Mouse (Mus musculus): ENCODE measurements around the gene Kif14. TPM values are rescaled to one million over a fixed set of nuclear protein-coding genes. Genes with fewer than 3 reads are reported as not detected.

Gene Kif14
- under 1 TPM in 1 of 4 experiments, not detected in 3; 0.05 TPM for total RNA-seq (2022)

DNA sequence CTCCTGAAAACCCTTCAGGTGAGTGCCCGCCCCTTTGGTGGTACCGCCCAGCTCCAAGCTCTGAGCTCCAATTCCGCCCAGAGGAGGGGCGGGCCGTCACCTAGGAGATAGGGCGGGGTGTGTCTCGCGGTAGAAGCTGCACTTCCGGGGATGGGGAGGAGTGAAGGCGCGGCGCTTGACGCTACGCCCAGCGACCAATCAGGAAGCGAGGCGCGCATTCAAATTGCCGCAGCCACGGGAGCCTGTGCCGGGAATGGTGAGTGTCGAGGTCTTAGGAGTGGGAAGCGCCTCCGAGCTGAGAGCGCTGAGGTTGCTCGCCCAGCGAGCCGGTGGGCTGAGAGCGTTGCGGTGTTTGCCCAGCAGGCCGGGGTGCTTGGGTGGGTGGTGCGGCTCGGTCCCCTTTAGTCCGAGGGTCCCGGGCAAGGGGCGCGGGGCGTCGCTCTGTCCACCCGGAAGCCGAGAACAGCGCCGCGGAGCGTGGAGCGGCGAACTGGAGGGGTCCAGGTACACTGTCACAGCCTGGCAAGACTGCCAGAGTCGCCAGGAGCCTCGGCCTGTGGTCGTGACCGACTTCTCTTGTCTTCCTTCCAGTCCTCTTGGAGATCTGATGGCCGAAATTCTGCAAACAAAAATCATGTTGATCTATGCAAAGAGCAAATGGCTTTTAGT is at the start of gene Kif14:
TSS of gene Kif14 (plus strand) at position 201 of the 669 bp plus-strand sequence.
- peak; percentile 86 to 88 for DNase-seq (ENCODE audit: low spot score in 2 of 2)

DNA sequence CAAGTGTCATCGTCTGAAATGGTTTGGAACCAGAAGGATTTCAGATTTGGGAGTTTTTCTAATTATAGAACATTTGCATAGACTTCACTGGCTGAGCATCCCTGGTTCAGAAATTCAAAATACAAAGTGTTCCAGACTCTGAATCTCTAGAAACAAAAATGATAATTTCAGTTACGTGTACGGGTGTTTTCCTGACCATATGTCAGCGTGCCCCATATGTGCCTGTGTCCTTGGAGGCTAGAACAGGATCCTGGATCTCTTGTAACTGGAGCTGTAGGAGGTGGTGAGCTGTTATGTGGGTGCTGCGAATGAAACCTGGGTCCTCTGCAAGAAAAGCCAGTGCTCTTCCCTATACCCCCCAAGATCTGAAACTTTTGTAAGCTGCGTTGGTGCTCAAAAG is 47.8 kb upstream of the Kif14 start:
- DNase-seq (ENCODE audit: low spot score in 2 of 2): no peak

DNA sequence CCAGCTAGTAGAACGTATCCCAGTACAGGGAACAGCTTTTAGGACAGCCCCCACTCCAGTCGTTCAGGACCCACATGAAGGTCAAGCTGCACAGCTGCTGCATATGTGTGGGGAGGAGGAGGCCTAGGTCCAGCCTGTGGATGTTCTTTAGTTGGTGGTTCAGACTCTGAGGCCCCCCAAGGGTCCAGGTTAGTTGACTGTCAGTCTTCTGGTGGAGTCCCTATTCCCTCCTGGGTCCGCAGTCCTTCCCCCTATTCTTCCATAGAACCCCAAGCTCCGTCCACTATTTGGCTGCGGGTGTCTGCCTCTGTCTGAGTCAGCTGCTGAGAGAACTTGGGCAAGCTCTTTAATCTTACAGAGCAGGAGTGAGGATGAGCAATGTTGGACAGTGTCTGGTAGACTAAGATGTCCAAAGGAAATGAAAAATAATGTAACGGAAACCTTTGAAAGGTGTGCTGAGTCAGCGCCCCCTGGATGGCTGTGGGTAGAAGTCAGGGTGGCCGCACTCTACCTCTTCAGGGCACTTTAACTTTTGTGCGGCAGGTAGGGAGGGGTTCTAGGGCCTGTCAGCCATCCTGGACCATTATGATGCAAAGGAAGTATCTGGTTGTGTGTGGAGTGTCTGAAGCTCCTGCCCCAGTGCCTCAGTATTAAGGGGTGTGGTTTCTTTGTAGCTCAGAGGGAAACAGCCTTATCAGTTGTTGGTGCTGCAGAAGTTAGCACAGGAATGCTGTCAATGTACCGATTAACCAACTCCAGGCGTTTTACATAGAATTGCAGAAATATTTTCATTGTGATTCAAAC is 38.8 kb upstream of the Kif14 start:
- no peak for DNase-seq (ENCODE audit: low spot score in 2 of 2)

DNA sequence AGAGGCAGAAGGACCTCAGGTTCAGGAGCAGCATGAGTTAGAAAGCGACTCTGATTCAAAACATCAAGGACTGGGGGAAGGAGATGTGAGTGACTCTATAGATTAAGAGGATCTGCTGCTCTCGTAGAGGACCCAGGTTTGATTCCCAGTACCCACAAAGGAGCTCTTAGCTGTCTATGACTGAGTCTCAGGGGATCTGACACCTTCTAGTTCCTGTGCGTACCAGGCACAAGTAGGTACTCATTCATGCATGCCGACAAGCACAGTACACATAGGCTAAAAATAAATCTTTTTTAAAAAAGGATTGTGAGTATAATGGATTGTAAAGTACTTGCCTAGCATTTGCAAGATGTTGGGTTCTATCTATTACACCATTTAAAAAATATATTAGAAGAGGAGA is 37.2 kb upstream of the Kif14 start:
- DNase-seq (ENCODE audit: low spot score in 2 of 2): no peak

DNA sequence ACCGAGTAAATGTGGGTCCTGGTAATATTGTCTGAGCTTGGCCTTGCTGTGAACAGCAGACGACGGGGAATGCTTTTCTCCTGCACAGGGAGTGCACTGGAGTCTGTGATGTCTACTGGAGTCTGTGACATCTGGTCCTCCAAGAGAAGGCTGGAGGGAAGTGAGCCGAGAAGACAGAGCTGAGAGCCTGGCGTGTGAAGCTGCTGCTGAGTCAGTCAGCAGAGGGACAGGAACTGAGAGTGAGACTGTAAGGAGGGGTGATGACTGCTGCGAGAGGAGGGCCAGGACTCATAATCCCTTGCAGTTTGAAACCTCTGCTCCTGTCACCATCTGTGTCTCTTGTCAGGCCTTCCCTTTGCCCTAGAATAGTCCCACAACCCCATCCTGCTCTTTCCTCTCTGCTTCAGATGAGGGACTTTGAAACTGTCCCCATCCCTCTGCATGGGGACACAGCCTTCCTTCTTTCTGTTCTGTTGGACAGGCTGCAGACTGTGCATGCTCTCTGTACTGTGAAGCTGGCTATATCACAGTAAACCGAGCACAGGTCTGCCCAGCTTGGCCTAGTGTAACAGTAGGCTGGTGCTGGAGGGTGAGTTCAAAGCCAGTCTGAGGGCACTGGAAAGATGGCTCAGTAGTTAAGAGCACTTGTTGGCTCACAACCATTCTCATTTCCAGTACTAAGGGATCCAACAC is 35.9 kb upstream of the Kif14 start:
- no peak for DNase-seq (ENCODE audit: low spot score in 2 of 2)

DNA sequence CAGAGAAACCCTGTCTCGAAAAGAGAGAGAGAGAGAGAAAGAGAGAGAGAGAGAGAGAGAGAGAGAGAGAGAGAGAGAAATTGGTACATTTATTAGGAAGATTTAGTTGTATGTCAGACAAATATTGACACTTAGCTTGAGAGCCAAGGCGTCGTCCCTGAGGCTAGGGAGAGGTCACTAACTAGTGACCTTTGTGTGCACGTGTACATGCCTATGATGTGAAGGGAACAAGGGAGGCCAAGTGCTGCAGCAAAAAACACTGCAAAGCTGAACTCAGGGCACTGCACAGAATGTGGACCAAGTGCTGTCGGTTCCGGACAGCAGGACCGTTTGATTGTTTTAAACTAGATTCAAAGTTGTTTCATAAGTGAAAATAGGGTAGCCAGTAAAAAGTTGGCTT is 25.4 kb upstream of the Kif14 start:
- no peak for DNase-seq (ENCODE audit: low spot score in 2 of 2)

DNA sequence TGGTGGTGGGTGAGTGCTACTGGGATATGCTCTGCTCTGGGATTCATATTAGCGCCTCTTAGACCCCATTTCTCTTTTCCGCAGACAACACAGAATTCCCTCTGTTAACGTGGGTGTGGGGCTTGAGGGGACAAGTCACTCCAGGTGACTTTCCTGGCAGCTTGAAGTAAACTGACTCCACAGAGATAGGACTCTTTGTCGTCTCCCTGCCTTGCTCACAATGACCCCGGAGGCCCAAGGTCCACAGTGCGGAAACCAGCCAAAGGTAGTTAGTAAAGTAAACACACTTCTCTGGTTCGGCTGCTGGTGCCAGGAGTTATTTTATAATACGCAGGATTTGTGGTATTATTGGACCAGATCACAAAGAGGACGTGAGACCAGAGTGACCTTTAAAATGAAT is 23.3 kb upstream of the Kif14 start:
- no peak for DNase-seq (ENCODE audit: low spot score in 2 of 2)

DNA sequence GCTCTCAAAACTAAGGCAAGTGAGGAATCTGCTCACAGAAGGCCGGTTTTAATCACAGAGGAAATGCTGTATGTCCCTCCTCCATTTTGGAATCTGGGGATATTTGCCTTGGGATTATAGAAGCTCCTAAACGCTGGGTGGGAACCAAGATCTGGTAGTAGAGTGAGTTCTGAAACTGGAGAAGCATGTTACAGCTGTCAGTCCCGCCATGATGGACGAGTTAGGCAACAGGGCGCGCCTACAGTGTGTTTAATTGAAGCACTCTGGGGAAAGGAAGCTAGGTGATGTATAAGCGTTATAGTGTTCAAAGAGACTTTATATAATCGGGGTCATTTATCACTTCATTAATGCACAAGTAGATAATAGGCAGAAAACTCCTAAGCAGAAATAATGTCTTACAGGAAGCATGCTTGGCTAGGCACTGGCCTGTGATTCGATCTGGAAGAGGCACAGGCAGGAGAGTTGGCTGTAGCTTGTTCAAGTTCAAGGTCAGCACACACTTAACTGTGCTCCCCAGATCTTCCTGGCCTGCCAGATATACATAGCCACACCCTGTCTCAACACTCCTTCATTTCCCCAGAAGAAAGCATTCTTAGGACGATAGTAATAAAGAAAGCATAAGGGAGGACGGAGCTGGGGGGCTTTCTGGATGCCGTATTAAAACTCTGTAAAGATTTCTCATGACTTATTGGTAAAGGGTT is 21.4 kb upstream of the Kif14 start:
- no peak for DNase-seq (ENCODE audit: low spot score in 2 of 2)

DNA sequence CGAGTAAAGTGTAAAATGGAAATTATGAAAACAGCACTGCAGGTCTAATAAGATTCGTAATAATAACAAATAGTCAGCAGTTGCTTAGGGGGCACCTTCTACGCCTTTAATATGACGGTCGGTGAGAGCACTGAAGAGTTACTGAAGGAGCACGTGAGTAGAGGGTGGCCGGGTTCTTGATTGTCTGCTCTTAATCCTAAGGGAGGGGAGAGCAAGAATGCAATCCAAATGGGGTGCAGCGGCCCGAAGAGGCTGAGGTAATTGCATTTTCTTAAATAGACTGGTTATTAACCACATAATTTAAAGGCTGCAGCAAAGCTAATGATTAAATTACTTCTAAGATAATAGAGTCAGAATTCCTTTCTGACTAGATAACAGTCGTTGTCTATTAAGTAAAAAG is 19.2 kb upstream of the Kif14 start:
- DNase-seq (ENCODE audit: low spot score in 2 of 2): no peak

DNA sequence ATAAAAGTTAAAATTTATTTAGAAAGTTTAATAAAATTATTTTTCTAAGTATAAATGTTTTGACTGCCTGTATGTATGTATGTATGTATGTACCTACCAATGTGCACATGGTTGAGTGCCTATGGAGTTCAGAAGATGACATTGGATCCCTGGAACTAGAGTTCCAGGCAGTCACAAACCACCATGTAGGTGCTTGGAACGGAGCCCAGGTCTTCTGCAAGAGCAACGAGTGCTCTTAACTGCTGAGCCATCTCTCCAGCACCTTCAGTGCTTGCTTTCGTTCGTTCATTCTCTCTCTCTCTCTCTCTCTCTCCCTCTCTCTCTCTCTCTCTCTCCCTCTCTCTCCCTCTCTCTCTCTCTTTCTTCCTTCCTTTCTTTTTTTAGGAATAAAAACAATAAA is 18.8 kb upstream of the Kif14 start:
- DNase-seq (ENCODE audit: low spot score in 2 of 2): no peak

DNA sequence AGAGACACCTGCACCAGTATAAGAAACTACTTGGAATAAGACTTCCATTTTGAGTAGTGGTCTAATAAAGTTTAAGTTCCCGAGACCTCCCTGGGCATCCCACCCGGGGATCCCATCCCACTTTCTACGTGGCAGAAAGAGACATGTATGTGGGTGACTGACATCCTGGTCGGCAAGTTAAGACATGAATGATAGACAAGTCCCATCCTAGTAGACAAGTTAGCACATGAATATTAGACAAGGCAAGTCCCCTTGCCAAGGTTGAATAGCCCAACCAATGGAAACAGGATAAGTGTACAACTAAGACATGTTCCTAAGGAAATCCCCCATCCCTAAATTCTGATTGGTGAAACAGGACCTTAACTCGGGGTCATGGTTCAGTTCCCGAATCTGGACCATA is 16.6 kb upstream of the Kif14 start:
- no peak for DNase-seq (ENCODE audit: low spot score in 2 of 2)

DNA sequence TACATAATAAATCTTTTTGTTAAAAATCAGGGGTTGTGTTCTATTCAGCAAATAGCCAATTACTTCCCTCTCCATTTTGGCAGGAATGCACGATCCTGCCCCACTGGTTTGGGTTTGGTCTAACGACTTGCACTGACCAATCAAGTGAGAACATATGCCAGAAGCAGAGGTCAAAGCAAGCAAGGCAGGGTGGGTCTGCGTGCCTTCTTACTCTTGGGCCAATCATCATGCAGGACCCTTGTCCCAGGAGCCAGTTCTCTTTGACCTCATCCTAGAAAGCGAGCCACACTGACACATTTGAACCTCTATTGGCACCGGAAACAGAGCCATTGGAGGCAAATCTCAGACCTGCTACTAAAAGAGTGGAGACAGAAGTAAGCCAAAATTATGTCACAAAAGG is 15.9 kb upstream of the Kif14 start:
- no peak for DNase-seq (ENCODE audit: low spot score in 2 of 2)

DNA sequence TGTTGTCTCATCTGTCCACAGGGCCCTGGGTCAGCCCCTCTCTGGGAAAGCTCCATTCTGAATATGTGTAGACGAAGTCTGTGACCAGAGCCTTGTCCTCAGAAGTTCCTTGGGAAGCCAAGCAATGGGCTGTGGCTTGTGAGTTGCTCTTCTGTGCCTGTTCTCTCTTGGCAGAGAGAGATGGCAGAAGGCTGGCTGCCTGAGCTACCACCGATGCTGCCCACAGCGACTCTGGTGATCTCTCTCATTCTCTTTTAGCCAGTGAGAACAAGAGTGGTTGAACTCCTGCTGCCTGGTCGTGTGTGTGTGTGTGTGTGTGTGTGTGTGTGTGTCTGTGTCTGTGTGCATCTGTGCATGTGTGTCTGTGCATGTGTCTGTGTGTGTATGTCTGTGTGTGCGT is 13.7 kb upstream of the Kif14 start:
- no peak for DNase-seq (ENCODE audit: low spot score in 2 of 2)

DNA sequence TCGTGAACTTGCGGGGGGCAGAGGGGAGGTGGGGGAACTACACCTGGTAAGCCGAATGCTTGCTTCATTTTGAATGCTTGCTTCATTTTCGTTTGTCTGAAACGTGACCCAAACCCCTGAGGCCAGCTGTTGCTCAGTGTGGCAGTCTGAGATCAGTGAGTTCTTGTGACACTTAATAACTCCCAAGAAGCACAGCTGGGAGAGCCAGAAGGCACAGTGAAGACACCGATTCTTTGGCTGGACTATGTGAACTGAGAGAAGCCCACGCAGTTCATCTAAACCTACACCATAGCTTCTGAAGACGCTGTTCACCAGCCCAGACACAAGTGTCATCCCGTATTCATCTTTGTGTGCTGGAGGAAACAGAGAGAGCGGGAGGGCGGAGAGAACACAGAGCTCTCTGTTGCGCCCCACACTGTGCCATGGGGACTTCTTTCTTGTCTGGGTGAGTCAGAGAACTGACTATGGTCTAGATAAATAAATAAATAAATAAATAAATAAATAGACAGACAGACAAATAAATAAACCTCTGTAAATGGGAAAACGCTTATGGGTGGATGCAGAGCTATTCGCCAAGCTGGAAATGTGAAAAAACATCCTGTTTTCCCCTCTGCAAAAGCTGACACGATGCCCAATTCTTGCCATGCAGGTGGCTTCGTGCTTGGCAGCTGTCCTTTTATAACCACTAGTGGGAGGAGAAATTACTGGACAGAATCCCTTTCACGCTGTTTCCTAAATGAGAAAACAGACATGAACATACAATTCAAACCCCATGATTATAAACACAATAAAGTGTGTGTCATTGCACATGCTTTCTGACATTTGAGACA is 10.2 kb upstream of the Kif14 start:
- no peak for DNase-seq (ENCODE audit: low spot score in 2 of 2)

DNA sequence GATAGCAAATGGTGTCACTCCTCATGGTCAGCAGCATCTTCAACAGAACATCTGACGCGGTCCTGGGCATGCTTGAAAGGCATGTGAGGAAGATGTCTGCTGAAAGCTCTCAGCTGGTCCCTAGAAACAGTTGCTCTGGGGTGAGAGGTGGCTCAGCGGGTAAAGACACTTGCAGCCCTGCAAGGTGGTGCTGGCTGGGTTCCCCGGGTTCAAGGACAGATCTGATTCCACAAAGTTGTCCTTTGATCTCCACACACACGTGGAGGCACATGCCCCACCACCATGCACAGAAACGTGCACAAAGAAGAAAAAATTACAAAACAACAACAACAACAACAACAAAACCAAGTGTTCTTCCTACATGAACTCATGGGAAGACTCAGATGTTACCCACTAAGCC is 9.4 kb upstream of the Kif14 start:
- DNase-seq (ENCODE audit: low spot score in 2 of 2): no peak

DNA sequence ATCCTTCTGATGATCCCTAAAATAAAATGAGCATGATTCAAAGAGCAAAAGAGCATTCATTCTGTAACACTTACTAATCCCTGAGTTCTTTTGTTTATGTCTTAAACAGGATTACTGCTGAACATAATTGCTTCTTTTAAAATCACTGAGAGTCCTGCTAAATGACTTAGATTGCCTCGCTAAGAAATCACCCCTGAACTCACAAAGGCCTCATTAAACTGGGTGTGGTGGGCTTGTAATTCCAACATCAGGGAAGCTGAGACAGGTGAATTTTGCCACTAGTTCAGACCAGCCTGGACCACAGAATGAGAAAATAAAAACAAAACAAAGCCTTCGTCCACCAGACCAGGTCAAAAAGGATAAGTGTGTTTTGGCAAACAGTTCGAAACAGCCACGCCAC is 8.7 kb upstream of the Kif14 start:
- DNase-seq (ENCODE audit: low spot score in 2 of 2): no peak

DNA sequence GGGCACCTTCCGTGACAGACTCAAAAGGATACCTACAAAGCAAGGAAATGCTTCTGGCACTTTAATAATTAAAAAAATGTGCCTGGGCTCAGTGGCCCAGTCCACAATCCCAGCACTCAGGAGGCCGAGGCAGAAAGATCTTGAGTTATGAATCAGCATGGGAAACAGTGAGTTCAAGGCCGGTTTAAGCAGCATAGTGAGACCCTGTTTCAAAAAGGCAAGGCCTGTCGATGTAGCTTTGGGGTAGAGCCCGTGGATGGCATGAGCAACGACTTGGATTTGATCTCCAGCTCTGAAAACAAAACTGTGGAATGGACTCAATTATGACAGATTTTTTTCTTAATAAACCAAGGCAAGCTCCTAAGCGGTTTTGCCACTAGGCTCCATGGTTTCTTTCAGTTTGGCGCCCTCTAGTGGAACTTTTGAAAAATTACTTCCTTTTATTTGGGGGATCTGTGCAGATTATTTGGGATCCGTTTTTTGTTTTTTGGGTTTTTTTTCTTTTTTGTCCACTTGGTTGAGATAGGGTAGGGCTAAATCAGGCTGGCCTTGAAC is 7.4 kb upstream of the Kif14 start:
- DNase-seq (ENCODE audit: low spot score in 2 of 2): no peak

DNA sequence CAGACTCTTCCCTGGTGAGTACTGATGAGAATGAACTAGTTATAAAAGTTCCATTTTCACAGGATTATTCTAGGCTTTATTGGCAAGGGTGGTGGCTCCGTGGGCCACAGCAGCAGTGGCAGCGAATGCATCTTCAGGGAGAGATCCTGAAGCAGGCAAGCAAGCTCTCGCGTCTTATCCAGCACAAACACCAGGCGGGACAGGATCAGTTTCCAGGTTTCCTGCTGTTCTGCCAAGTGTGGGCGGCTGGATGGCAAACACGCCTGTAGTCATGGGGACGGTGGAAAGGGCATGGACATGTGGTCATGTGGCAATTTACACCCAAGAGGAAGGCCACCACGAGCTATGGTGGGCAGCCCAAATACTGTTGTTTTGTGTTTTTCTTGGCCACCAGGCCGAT is 3.7 kb upstream of the Kif14 start:
- DNase-seq (ENCODE audit: low spot score in 2 of 2): no peak

DNA sequence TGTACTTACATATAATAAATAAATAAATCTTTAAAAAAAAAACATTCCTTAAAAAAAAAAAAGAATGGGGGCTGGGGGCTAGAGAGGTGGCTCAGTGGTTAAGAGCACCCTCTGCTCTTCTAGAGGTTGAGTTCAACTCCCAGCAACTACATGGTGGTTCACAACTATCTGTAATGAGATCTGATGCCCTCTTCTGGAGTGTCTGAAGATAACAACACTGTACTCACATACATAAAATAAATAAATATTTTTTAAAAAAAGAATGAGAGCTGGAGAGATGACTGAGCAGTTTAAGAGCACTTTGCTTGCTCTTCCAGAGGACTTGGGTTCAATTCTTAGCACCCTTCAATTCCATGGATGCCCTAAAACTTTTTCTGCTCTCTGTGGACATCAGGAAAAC is 975 bp upstream of the Kif14 start:
- DNase-seq (ENCODE audit: low spot score in 2 of 2): no peak

DNA sequence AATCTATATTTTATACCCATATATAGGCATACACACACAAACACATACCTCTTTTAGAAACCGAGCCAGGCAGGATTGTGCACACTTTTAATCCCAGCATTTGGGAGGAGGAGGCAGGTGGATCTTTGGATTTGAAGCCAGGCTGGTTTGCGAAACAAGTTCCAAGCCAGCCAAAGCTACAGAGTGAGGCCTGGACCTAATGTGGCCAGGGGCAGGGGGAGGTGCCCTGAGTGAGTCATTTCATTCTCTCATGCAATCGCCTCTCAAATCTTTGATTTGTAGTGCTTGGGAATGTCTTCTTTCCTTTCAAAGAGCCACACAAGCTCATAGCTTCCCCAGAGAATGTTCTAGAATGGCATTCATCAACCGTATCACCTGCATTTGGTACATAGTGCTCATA is 3.3 kb downstream of the Kif14 start:
- DNase-seq (ENCODE audit: low spot score in 2 of 2): no peak

DNA sequence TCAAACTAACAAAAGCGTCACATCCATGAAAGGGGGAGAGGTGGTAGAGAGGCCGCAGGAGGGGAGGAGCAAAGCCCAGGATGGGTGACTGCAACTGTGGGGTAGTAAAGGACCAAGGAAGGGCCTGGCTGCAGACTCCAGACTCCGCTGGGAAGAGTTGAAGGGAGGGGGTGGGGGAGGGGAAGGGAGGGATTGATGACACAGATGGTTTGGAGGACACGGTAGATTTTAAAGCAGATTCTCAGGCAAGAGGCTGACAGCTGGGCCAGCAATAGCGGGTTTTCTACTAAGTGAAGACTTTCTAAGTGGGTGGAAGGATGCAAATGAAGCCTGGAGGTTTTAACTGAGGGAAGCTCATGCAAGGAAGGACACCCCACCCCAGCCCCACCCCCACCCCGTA is 4.3 kb downstream of the Kif14 start:
- no peak for DNase-seq (ENCODE audit: low spot score in 2 of 2)

Data from gastrocnemius, adult 8-10 months (tissue).